Mouse (Mus musculus): Measurements from ENCODE around the gene Gm28490. TPM values are rescaled to one million over a fixed set of nuclear protein-coding genes. Genes with fewer than 3 reads are reported as not detected.
"Not testable (repeated sequence)": the region's sequence is repeated elsewhere in the genome, so short reads cannot be mapped to it uniquely, and the experiment has no call there.

Gene Gm28490
- total RNA-seq (2014; rRNA removed), result not detected in 2 replicates
- polyA plus RNA-seq (2012; rRNA removed), result not detected in 2 replicates

DNA sequence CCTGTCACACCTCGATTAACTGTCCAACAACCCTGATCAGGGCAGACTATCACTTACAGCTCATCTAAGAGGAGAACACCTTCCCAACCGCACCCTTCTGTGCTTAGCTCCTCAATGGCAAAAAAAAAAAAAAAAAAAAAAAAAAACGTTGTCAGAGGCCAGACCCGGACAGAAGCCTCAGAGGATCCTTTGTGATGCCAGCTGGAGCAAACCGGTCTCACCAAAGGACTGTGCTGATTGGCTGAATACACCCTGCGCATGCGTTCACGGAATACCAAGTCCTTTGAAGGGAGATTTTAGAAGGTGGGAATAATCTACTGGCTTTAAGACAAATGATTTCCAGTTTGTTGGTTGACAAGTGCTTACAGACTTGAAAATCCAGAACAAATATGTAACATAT is at the start of gene Gm28490:
TSS of gene Gm28490 (minus strand) at position 101 of the 400 bp plus-strand sequence.
- DNase-seq (ENCODE audit: extremely low read depth, low read depth, low spot score); H3K9ac ChIP-seq (ENCODE audit: low read depth, low read length); H3K27ac ChIP-seq (replicated peaks; ENCODE audit: insufficient read depth, low read depth, low read length); H3K4me3 ChIP-seq (ENCODE audit: insufficient read depth, low read depth, low read length); H3K27me3 ChIP-seq (ENCODE audit: control insufficient read depth, insufficient read depth, low read length); H3K4me1 ChIP-seq (ENCODE audit: control insufficient read depth, insufficient read depth, low read length); H3K36me3 ChIP-seq (ENCODE audit: control insufficient read depth, insufficient read depth, low read length); H3K79me2 ChIP-seq (ENCODE audit: control insufficient read depth, insufficient read depth, low read length): not testable (repeated sequence)
- WGBS, result no CpG with 5 or more reads among the region's 8 CpGs

All from liver, adult 2 months (tissue).